In the genomic region with DNA sequence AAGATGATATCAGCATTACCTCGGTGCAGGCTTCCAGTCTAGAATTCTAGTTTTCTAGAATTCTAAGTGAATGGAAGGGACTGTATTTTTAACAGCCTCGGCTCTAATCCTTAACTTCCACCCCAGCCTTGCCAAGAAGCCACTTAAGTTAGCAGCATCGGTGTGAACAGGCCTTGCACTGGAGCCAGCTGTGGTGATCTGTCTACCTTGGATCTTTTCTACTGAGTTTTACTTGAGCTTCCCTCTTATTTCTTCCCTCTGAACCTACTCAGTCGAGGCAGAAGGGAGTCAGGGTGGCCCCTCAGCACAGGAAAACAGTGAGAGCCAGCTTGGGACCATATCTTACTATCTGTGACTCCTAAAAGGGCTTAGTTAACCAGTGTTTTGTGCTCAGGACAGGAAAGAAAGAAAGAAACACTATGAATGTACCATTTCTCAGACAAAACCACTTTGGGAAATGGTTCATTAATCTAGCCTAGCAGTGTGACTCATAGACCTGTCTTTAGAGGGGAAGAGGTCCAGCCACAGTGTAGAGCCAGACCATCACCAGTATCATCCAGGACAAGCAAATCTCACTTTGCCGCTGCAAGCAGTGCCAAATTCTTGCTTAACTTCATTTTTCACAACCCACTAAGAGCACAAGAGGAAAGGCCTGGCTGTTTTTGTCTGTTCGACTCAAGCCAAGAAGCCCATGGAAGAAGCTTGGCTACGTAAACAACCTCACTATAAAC, we compare ENCODE assay signal across 9 mouse cellular contexts.
DNase-seq lines count a peak whose midpoint lies in the region; ATAC-seq and TF ChIP-seq lines count a peak whose summit lies in the region.
"Had no signal": no experiment of that assay in that cellular context is flagged by ENCODE, and none has a peak within 500 bp of the region (broad histone marks: within the 10 kb centered on the region; RNA-seq: fewer than 3 reads in every experiment).

No protein-coding gene starts in this region.

- H3K4me1 ChIP-seq in kidney, adult 2 months (ENCODE audit: control insufficient read depth, insufficient read depth, low read length), result peaks cover 27% of the 10 kb centered on the region
- H3K4me1 ChIP-seq in midbrain, embryonic 13.5 days (replicated peaks), result no peaks in the 10 kb centered on the region
- H3K4me1 ChIP-seq in midbrain, embryonic 10.5 days, result peaks cover 5% of the 10 kb centered on the region; the same call in 1 of the 2 replicates
- H3K4me1 ChIP-seq: liver, embryonic 13.5 days had no signal

- no peaks in the 10 kb centered on the region for H3K27me3 ChIP-seq in kidney, adult 2 months (replicated peaks; ENCODE audit: control insufficient read depth, insufficient read depth, low read length)
- H3K27me3 ChIP-seq in midbrain, embryonic 13.5 days, result no peaks in the 10 kb centered on the region
- H3K27me3 ChIP-seq in midbrain, embryonic 10.5 days (ENCODE audit: low read depth, poor library complexity, severe bottlenecking), result no peaks in the 10 kb centered on the region
- H3K27me3 ChIP-seq: liver, embryonic 13.5 days had no signal

- 0 out of 2 replicates have a peak overlapping the region, but pooled peaks have one; percentile 8 for H3K27ac ChIP-seq in kidney, adult 2 months (ENCODE audit: insufficient read depth, low read depth, low read length)
- H3K27ac ChIP-seq in midbrain, embryonic 13.5 days, result no peak overlapping the region
- no peak overlapping the region for H3K27ac ChIP-seq in midbrain, embryonic 10.5 days (replicated peaks)
- H3K27ac ChIP-seq: liver, embryonic 13.5 days had no signal

- WGBS in kidney, adult 2 months, result 62% methylated on average over 7 of the region's 7 CpGs
- WGBS in midbrain, embryonic 13.5 days, result 90% methylated on average over 7 of the region's 7 CpGs
- 92% methylated on average over 7 of the region's 7 CpGs for WGBS in midbrain, embryonic 10.5 days

- H3K36me3 ChIP-seq in kidney, adult 2 months (ENCODE audit: control insufficient read depth, insufficient read depth, low read length), result no peaks in the 10 kb centered on the region
- H3K36me3 ChIP-seq in midbrain, embryonic 13.5 days, result no peaks in the 10 kb centered on the region
- H3K36me3 ChIP-seq in midbrain, embryonic 10.5 days, result no peaks in the 10 kb centered on the region
- H3K36me3 ChIP-seq: liver, embryonic 13.5 days had no signal

- no peak for ATAC-seq in midbrain, embryonic 13.5 days

- DNase-seq in kidney, adult 2 months, result peak; percentile 49
- DNase-seq in kidney, postnatal 4 days, result no peak
- peak; percentile 87 for DNase-seq in NIH3T3 (ENCODE audit: low read depth)
- DNase-seq in heart, adult 9 months (ENCODE audit: low spot score in 2 of 2), result peak; percentile 62 to 70
- DNase-seq in lung, postnatal 4 days, result peak; percentile 21 to 31
- no peak for DNase-seq in midbrain, embryonic 10.5 days (ENCODE audit: low spot score)
- DNase-seq: kidney, postnatal 25 days; liver, embryonic 13.5 days had no signal

- H3K9ac ChIP-seq in midbrain, embryonic 13.5 days (replicated peaks), result no peak overlapping the region
- H3K9ac ChIP-seq: liver, embryonic 13.5 days had no signal

- no peak overlapping the region for H3K4me3 ChIP-seq in kidney, adult 2 months (ENCODE audit: insufficient read depth, low read depth, low read length)
- H3K4me3 ChIP-seq in midbrain, embryonic 13.5 days (replicated peaks), result no peak overlapping the region
- H3K4me3 ChIP-seq in midbrain, embryonic 10.5 days, result no peak overlapping the region
- H3K4me3 ChIP-seq: liver, embryonic 13.5 days had no signal

- no peaks in the 10 kb centered on the region for H3K9me3 ChIP-seq in midbrain, embryonic 13.5 days
- H3K9me3 ChIP-seq in midbrain, embryonic 10.5 days (replicated peaks), result no peaks in the 10 kb centered on the region
- H3K9me3 ChIP-seq: liver, embryonic 13.5 days had no signal

- TF ChIP-seq POLR2A in kidney, adult 2 months (IDR thresholded peaks at IDR 0.05; ENCODE audit: low read depth, low read length), result no peak

- no peak for TF ChIP-seq CTCF in kidney, adult 2 months (conservative IDR thresholded peaks at IDR 0.05; ENCODE audit: insufficient read depth, insufficient read length, low read depth, low read length)

- no peak overlapping the region for H3K4me2 ChIP-seq in midbrain, embryonic 13.5 days (replicated peaks)
- H3K4me2 ChIP-seq: liver, embryonic 13.5 days had no signal

Comparison
In these comparisons a context has a peak if more than half of its experiments do, and no peak if none do; other contexts are left out.
1. DNase-seq: peak in kidney, adult 2 months (single experiment), NIH3T3 (single experiment), heart, adult 9 months (2 of 2) and lung, postnatal 4 days (2 of 2); none in kidney, postnatal 4 days (0 of 2) and midbrain, embryonic 10.5 days (single experiment).